8 mouse cellular contexts compared by ENCODE assay signal in the genomic region with DNA sequence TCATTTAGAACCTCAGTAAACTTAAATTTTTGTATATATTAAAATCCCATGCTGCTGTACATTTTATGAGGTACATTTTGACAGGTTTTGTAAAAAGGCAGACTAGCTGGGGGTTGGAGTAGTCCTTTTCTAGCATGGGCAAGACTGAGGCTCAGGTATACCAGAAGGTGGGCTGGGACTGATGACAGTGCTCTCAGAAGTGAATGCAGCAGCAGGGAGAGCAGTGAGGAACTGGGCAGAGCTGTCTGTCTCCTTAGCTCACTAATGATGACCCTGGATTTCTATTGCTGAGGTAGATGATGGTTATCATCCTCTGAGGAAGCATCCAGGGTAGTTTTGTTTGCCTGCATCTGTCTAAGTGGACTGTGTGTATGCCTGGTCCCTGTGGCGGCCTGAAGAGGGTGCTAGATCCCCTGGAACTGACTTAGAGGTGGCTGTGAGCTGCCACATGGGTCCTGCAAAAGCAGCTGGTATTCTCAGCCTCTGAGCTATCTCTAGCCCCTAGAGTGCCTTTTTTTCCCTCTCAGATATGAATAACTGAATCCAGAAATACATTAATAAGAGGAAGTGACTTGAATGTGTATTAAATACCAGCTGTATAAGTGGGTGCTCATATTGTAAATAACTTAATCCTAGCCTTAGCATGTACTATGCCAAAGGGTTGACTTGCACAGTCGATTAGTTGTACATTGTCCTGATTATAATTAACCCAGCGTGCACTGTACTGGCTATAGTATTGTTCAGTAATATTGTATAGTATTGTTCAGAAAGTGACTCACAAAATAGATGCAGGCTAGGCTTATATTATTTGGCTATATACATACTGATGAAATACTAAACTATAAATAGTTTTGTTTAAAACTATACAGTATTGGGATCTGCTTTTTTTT. TPM values are rescaled to one million over a fixed set of nuclear protein-coding genes. Genes with fewer than 3 reads are reported as not detected.
DNase-seq lines count a peak whose midpoint lies in the region; ATAC-seq and TF ChIP-seq lines count a peak whose summit lies in the region.

No protein-coding gene starts in this region.

- H3K4me3 ChIP-seq in hindbrain, embryonic 13.5 days = no peak overlapping the region
- no peak overlapping the region for H3K4me3 ChIP-seq in lung, adult 2 months (replicated peaks; ENCODE audit: extremely low read depth, low read depth, low read length)

- 78% methylated on average over 3 of the region's 3 CpGs for WGBS in hindbrain, embryonic 13.5 days
- 55% methylated on average over 3 of the region's 3 CpGs for WGBS in lung, adult 2 months

- ATAC-seq in hindbrain, embryonic 13.5 days (ENCODE audit: low FRiP score) = peak; percentile 59
- peak; percentile 88 for ATAC-seq in neutrophil, adult 5-6 weeks (ENCODE audit: extremely low read depth, insufficient number of reproducible peaks, low FRiP score, poor library complexity, severe bottlenecking)

- no peaks in the 10 kb centered on the region for H3K27me3 ChIP-seq in hindbrain, embryonic 13.5 days

- no peak overlapping the region for H3K4me2 ChIP-seq in hindbrain, embryonic 13.5 days

- H3K36me3 ChIP-seq in hindbrain, embryonic 13.5 days = peaks cover 5% of the 10 kb centered on the region; the same call in 1 of the 2 replicates

- H3K9ac ChIP-seq in hindbrain, embryonic 13.5 days = 0 out of 2 replicates have a peak overlapping the region, but pooled peaks have one; percentile 20

- peaks cover 17% of the 10 kb centered on the region for H3K4me1 ChIP-seq in hindbrain, embryonic 13.5 days (replicated peaks)
- peaks cover 13% of the 10 kb centered on the region for H3K4me1 ChIP-seq in lung, adult 2 months (ENCODE audit: control insufficient read depth, insufficient read depth, low read length)

- no peak for TF ChIP-seq POLR2A in lung, adult 2 months (IDR thresholded peaks at IDR 0.05; ENCODE audit: borderline replicate concordance, extremely low read depth, low read depth, low read length)

- DNase-seq in heart, adult 18-20 months = peak; percentile 27 to 29
- no peak for DNase-seq in heart, adult 11 months
- peak; percentile 48 to 62 for DNase-seq in CD8-positive naive resting alpha-beta T cell, adult 2 months (ENCODE audit: low read depth in 2 of 2, low spot score in 2 of 2)
- peak; percentile 42 for DNase-seq in brain, adult 2 months (ENCODE audit: low read depth, low spot score)
- DNase-seq in lung, adult 2 months = peak; percentile 24
- no peak for DNase-seq in urinary bladder, postnatal 25 days (ENCODE audit: low spot score)

- no peak overlapping the region for H3K27ac ChIP-seq in hindbrain, embryonic 13.5 days

- peak; percentile 70 for TF ChIP-seq CTCF in lung, adult 2 months (IDR thresholded peaks at IDR 0.05; ENCODE audit: insufficient read depth, low read length)

- H3K9me3 ChIP-seq in hindbrain, embryonic 13.5 days = no peaks in the 10 kb centered on the region

RNA-seq across cellular contexts. Expression of a gene that starts 10.5 kb away (rescaled TPM):
- 10 to 100 TPM; 19.5 to 20.0 TPM for total RNA-seq in heart, adult 18-20 months (2021)
- polyA plus RNA-seq in hindbrain, embryonic 13.5 days (2015; fragmentation: Nextera tagmentation; extraction: Ambion mirVana) = 20.9 and 22.9 TPM in 2 replicates
- polyA plus RNA-seq in lung, adult 2 months (2012; rRNA removed) = 7.9 and 8.2 TPM in 2 replicates
- total RNA-seq in neutrophil, adult 5-6 weeks (2017) = 104 and 114 TPM in 2 replicates

Comparison
In these comparisons a context has a peak if more than half of its experiments do, and no peak if none do; other contexts are left out.
1. DNase-seq: peak in heart, adult 18-20 months (2 of 2), CD8-positive naive resting alpha-beta T cell, adult 2 months (2 of 2), brain, adult 2 months (single experiment) and lung, adult 2 months (single experiment); none in heart, adult 11 months (single experiment) and urinary bladder, postnatal 25 days (single experiment).